Mouse (Mus musculus) kidney, embryonic 14.5 days (tissue): Measurements from ENCODE around the gene Arhgef17. TPM values are rescaled to one million over a fixed set of nuclear protein-coding genes. Genes with fewer than 3 reads are reported as not detected.
"Not testable (repeated sequence)": the region's sequence is repeated elsewhere in the genome, so short reads cannot be mapped to it uniquely, and the experiment has no call there.

Experiments used
- ATAC-seq: fragments of 200-750 bp; cut with Nextera tagmentation; 2 replicates; pipeline ENCODE4 v1.8.0; 2017; ENCODE audit warnings: moderate number of reproducible peaks, mild to moderate bottlenecking, moderate TSS enrichment, moderate library complexity; ENCODE audit not compliant: low FRiP score, low TSS enrichment
- H3K27ac ChIP-seq: fragments of 300-500 bp; sonication (generic); 2 replicates; pipeline ENCODE4 v1.5.1; 2014; ENCODE audit warnings: low read depth, mild to moderate bottlenecking, low read length, moderate library complexity, mixed read lengths
- H3K27me3 ChIP-seq: fragments of 300-500 bp; sonication (generic); 2 replicates; pipeline ENCODE4 v1.6.1; 2014; ENCODE audit warnings: mild to moderate bottlenecking, low read length; ENCODE audit not compliant: control insufficient read depth, insufficient read depth
- H3K36me3 ChIP-seq: fragments of 300-500 bp; sonication (generic); 2 replicates; pipeline ENCODE4 v1.6.1; 2014; ENCODE audit warnings: low read length, mixed read lengths; ENCODE audit not compliant: control insufficient read depth, insufficient read depth
- H3K4me1 ChIP-seq: fragments of 300-500 bp; sonication (generic); 2 replicates; pipeline ENCODE4 v1.6.1; 2014; ENCODE audit warnings: low read length, mixed read lengths; ENCODE audit not compliant: control insufficient read depth, insufficient read depth
- H3K4me2 ChIP-seq: fragments of 300-500 bp; sonication (generic); replicated peaks from 2 replicates; pipeline ENCODE4 v1.6.1; 2014; ENCODE audit warnings: low read depth, mild to moderate bottlenecking, low read length
- H3K4me3 ChIP-seq: fragments of 300-500 bp; sonication (generic); 2 replicates; pipeline ENCODE4 v1.5.1; 2014; ENCODE audit warnings: mild to moderate bottlenecking, low read length
- H3K9ac ChIP-seq: fragments of 300-500 bp; sonication (generic); 2 replicates; pipeline ENCODE4 v1.6.1; 2014; ENCODE audit warnings: low read depth, mild to moderate bottlenecking, low read length, moderate library complexity
- H3K9me3 ChIP-seq: fragments of 300-500 bp; sonication (generic); 2 replicates; pipeline ENCODE4 v1.6.1; 2016; ENCODE audit warnings: low read length; ENCODE audit not compliant: control insufficient read depth
- WGBS: fragments of 180-500 bp; shearing (Covaris S2); extraction: QIAGEN DNeasy Blood & Tissue Kit; methylation state at CpG from one replicate; pipeline ENCODE4 v1.1.7; 2014; 5-methylcytosine and 5-hydroxymethylcytosine counted together
- polyA plus RNA-seq: library from polyadenylated mRNA; unstranded; fragments of >200 nt; fragmentation: Nextera tagmentation; extraction: Ambion mirVana; gene quantifications from 2 replicates; pipeline ENCODE4 v1.2.1, GENCODE M21; 2014

Gene Arhgef17
- polyA plus RNA-seq, 1 experiment from 2014 or later: 15.5 TPM

- WGBS: 91% methylated on average over 6 of the region's 6 CpGs
- Histone ChIP-seq H3K9me3 (no peaks in the 10 kb centered on the region), H3K4me2 (no peak overlapping the region), H3K27ac (no peak overlapping the region), H3K27me3 (no peaks in the 10 kb centered on the region), H3K9ac (no peak overlapping the region), H3K4me1 (peaks cover 14% of the 10 kb centered on the region), H3K36me3 (no peaks in the 10 kb centered on the region), H3K4me3 (no peak overlapping the region)
- ATAC-seq: no peak
These were observed 84.8 kb downstream of the Arhgef17 start for GRCm38 (mm10) chr7:100847131-100847530.

- H3K4me2 ChIP-seq, H3K9ac ChIP-seq, H3K27ac ChIP-seq, H3K27me3 ChIP-seq, H3K4me1 ChIP-seq, ATAC-seq, H3K9me3 ChIP-seq, H3K4me3 ChIP-seq, H3K36me3 ChIP-seq: not testable (repeated sequence)
- WGBS: 65% methylated on average over 7 of the region's 7 CpGs
These were observed 85.9 kb downstream of the Arhgef17 start for GRCm38 (mm10) chr7:100846033-100846432.

DNA sequence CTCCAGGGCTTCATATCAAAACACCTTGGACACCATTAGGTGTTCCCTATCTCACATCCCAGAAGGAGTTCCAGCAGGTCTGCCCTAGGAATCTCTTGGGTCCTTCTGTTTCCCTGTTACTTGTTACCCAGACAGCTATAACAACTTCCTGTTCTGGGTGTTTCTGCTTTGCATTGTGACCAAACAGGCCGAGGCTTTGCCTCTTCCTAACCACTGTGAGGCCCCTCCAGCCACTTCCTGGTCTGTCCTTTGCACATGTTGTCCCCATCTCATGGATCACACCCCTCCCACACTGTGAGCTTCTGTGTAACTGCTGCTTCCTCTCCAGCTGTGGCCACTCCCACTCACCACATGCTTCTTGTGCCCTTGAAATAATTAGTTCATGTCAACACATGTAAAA is 86.5 kb downstream of the Arhgef17 start:
- H3K27me3 ChIP-seq: no peaks in the 10 kb centered on the region
- no peaks in the 10 kb centered on the region for H3K36me3 ChIP-seq
- no peak overlapping the region for H3K4me2 ChIP-seq
- peak overlapping the region; percentile 47; the same call in 1 of the 2 replicates for H3K27ac ChIP-seq
- H3K4me3 ChIP-seq: no peak overlapping the region
- peaks cover 3% of the 10 kb centered on the region; the same call in 1 of the 2 replicates for H3K4me1 ChIP-seq
- H3K9ac ChIP-seq: no peak overlapping the region
- ATAC-seq: 0 out of 2 replicates have a peak, but pooled peaks have one; percentile 58
- 21% methylated on average over 1 of the region's 1 CpGs for WGBS
- H3K9me3 ChIP-seq: no peaks in the 10 kb centered on the region

DNA sequence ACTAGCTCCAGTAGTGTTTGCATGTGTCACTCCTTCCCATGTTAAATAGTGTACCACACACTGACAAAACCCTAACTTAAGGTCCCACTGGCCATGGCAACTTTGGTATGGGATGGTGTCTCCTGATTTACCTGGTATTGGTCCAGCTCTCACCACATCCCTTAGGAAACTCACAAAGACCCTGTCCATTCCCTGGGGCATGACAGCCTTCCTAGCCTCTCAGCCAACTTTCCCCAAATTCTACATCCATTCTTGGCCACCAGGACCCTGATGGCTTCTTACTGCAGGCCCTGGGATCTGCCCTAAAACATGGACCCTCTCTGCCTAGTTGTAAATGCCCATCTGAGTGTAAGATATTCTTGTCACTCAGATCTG is 86.9 kb downstream of the Arhgef17 start:
- Histone ChIP-seq H3K9ac (no peak overlapping the region), H3K4me2 (no peak overlapping the region), H3K4me1 (peaks cover 3% of the 10 kb centered on the region; the same call in 1 of the 2 replicates), H3K9me3 (no peaks in the 10 kb centered on the region), H3K36me3 (no peaks in the 10 kb centered on the region), H3K27me3 (no peaks in the 10 kb centered on the region), H3K4me3 (no peak overlapping the region), H3K27ac (peak overlapping the region; percentile 47; the same call in 1 of the 2 replicates)
- no peak for ATAC-seq

- Histone ChIP-seq H3K4me1 (peaks cover 3% of the 10 kb centered on the region; the same call in 1 of the 2 replicates), H3K9me3 (no peaks in the 10 kb centered on the region), H3K4me3 (no peak overlapping the region), H3K36me3 (no peaks in the 10 kb centered on the region), H3K27me3 (no peaks in the 10 kb centered on the region), H3K27ac (peak overlapping the region; percentile 47; the same call in 1 of the 2 replicates), H3K9ac (no peak overlapping the region), H3K4me2 (no peak overlapping the region)
- no peak for ATAC-seq
- 89% methylated on average over 2 of the region's 2 CpGs for WGBS
These were observed 87.4 kb downstream of the Arhgef17 start for GRCm38 (mm10) chr7:100844385-100845025.

DNA sequence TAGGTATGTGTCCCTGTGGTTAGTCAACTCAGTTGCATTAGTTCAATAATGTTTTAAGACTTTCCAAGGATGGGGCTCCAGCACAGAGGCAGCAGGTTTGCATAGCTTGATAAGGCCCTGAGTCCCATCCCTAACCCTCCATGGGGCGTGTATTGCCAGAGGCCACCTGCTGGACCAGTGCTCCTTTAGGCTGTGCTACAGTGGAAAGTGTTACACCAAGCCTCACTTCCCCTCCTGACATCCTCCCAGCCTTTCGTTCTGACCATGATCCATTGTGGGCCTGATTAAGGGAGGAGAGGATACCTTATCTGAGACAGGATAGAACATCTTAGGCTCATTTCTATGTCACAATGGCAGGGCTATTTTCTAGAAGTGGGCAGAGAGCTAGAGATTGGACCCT is 88.0 kb downstream of the Arhgef17 start:
- H3K27ac ChIP-seq: no peak overlapping the region
- WGBS: 84% methylated on average over 2 of the region's 2 CpGs
- H3K4me1 ChIP-seq: peaks cover 3% of the 10 kb centered on the region; the same call in 1 of the 2 replicates
- no peaks in the 10 kb centered on the region for H3K36me3 ChIP-seq
- H3K9ac ChIP-seq: no peak overlapping the region
- no peaks in the 10 kb centered on the region for H3K9me3 ChIP-seq
- no peak overlapping the region for H3K4me2 ChIP-seq
- H3K27me3 ChIP-seq: no peaks in the 10 kb centered on the region
- no peak for ATAC-seq
- H3K4me3 ChIP-seq: no peak overlapping the region

DNA sequence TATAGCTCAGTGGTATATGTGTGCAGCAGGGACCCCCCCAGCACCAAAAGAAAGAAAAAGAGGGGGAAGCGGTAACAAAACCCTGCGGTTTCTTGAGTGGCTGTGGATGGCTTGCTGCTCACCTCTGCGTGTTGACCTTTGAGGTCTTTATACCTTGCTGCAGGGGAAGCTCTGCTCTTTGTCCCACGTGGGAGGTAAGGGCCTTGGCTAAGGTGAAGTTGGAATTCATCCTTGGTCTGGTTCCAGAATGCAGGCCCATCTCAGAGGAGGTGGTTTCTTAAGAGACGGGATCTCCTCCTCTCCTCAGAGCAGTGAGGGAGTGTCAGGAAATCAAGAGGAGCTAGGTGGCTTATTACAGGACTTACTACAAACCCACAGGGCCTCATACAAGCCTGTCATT is 89.7 kb downstream of the Arhgef17 start:
- H3K36me3 ChIP-seq: no peaks in the 10 kb centered on the region
- no peak for ATAC-seq
- 78% methylated on average over 5 of the region's 5 CpGs for WGBS

DNA sequence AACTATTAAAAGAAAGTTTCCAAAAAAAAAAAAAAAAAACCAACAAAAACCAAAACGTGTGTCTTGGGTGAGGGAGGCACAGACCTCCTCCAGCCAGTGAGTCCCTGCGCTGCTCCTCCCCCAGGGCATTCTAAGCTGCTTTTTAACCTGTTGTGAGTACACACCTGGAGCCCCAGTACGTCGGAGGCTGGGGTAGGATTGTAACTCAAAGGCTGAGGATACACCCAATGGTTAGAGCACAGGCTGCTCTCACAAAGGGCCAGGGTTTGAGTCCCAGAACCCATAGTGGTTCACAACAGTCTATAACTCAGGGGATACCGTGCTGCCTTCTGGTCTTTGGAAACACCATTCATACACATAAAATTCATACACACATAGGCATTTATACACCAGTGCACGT is 90.3 kb downstream of the Arhgef17 start:
- Histone ChIP-seq H3K9ac (no peak overlapping the region), H3K27me3 (no peaks in the 10 kb centered on the region), H3K27ac (no peak overlapping the region), H3K36me3 (peaks cover 4% of the 10 kb centered on the region), H3K4me1 (peaks cover 3% of the 10 kb centered on the region; the same call in 1 of the 2 replicates), H3K4me3 (no peak overlapping the region), H3K9me3 (no peaks in the 10 kb centered on the region), H3K4me2 (no peak overlapping the region)
- no peak for ATAC-seq
- 86% methylated on average over 6 of the region's 6 CpGs for WGBS

More for the DNA sequence above, 89.7 kb downstream of the Arhgef17 start:
- Histone ChIP-seq H3K9me3 (no peaks in the 10 kb centered on the region), H3K27ac (no peak overlapping the region), H3K9ac (no peak overlapping the region), H3K4me1 (peaks cover 3% of the 10 kb centered on the region; the same call in 1 of the 2 replicates), H3K27me3 (no peaks in the 10 kb centered on the region), H3K4me2 (no peak overlapping the region), H3K4me3 (no peak overlapping the region)

GRCm38 (mm10) chr7:100840906-100841305 is 91.0 kb downstream of the Arhgef17 start:
- Histone ChIP-seq H3K4me3 (no peak overlapping the region), H3K27ac (no peak overlapping the region), H3K4me1 (peaks cover 3% of the 10 kb centered on the region; the same call in 1 of the 2 replicates), H3K27me3 (no peaks in the 10 kb centered on the region), H3K4me2 (no peak overlapping the region), H3K9me3 (no peaks in the 10 kb centered on the region), H3K36me3 (peaks cover 11% of the 10 kb centered on the region), H3K9ac (no peak overlapping the region)
- WGBS: 97% methylated on average over 1 of the region's 1 CpGs
- ATAC-seq: no peak
